Mouse (Mus musculus): ENCODE results near the gene Ppil6. TPM values are rescaled to one million over a fixed set of nuclear protein-coding genes. Genes with fewer than 3 reads are reported as not detected.
"Not testable (repeated sequence)": the region's sequence is repeated elsewhere in the genome, so short reads cannot be mapped to it uniquely, and the experiment has no call there.

Gene Ppil6
- polyA plus RNA-seq, 1 experiment, result 3.8 TPM

DNA sequence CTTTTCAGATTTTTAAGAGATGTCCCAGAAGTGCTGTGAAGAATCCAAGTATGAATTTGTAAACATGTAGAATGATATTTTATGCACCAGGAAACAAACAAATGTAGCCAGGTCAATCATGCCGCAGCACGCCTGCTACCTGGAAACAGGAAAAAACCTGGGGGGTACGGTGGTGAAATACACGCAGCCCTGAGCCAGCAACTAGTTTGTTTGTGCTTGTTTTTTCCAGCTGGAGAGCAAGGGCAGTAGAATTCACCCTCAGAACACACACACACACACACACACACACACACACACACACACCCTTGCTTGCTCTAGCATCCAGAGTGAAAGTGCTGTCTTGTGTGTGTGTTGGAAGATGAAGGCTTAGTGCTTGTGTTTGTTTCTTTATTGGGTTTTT is 872 bp downstream of the Ppil6 start:
- no peak for TF ChIP-seq CTCF (IDR thresholded peaks at IDR 0.05; ENCODE audit: low read depth, low read length)
- TF ChIP-seq EP300 (IDR thresholded peaks at IDR 0.05; ENCODE audit: insufficient read depth, low read depth, low read length), result no peak
- TF ChIP-seq POLR2A (IDR thresholded peaks at IDR 0.05; ENCODE audit: insufficient read depth, low read length), result no peak
- no peak overlapping the region for H3K4me3 ChIP-seq (ENCODE audit: low read depth, low read length)
- no peaks in the 10 kb centered on the region for H3K36me3 ChIP-seq (ENCODE audit: control insufficient read depth, insufficient read depth, low read length, poor library complexity, severe bottlenecking)

DNA sequence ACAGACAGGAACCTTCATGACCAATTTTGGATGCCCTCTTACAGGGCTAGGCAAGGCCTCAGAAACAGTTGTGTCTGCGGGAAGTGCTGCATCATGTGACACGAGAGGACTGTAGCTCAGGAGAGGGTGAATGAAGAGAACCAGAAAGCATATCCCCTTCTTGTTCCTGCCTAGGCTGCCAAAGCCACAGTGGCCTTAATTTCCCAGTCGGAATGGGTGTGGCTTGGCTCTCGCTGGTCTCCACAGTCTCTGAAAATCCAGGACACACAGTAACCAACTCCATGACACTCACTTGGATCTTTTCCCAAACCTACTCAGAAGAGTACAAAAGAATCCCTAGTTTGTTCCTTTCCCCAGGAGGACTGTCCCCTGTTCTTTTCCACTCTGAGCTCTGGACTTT is 10.7 kb downstream of the Ppil6 start:
- H3K9ac ChIP-seq (ENCODE audit: low read depth, poor library complexity, severe bottlenecking), result no peak overlapping the region
- H3K9me3 ChIP-seq (replicated peaks; ENCODE audit: control insufficient read depth, insufficient read depth, low read length, poor library complexity, severe bottlenecking), result no peaks in the 10 kb centered on the region
- H3K4me1 ChIP-seq (ENCODE audit: control insufficient read depth, insufficient read depth, low read length), result no peaks in the 10 kb centered on the region
- no peaks in the 10 kb centered on the region for H3K27me3 ChIP-seq (ENCODE audit: control insufficient read depth, insufficient read depth, low read length, poor library complexity, severe bottlenecking)
- TF ChIP-seq EP300 (IDR thresholded peaks at IDR 0.05; ENCODE audit: insufficient read depth, low read depth, low read length) (no peak), CTCF (IDR thresholded peaks at IDR 0.05; ENCODE audit: low read depth, low read length) (no peak), POLR2A (IDR thresholded peaks at IDR 0.05; ENCODE audit: insufficient read depth, low read length) (no peak)
- no peak overlapping the region for H3K27ac ChIP-seq (ENCODE audit: insufficient read depth, low read length)
- no peaks in the 10 kb centered on the region for H3K36me3 ChIP-seq (ENCODE audit: control insufficient read depth, insufficient read depth, low read length, poor library complexity, severe bottlenecking)
- H3K4me3 ChIP-seq (ENCODE audit: low read depth, low read length), result no peak overlapping the region

More for the DNA sequence above, 872 bp downstream of the Ppil6 start:
- H3K9me3 ChIP-seq (replicated peaks; ENCODE audit: control insufficient read depth, insufficient read depth, low read length, poor library complexity, severe bottlenecking), result no peaks in the 10 kb centered on the region
- no peak overlapping the region for H3K9ac ChIP-seq (ENCODE audit: low read depth, poor library complexity, severe bottlenecking)
- no peak overlapping the region for H3K27ac ChIP-seq (ENCODE audit: insufficient read depth, low read length)
- H3K27me3 ChIP-seq (ENCODE audit: control insufficient read depth, insufficient read depth, low read length, poor library complexity, severe bottlenecking), result no peaks in the 10 kb centered on the region
- no peaks in the 10 kb centered on the region for H3K4me1 ChIP-seq (ENCODE audit: control insufficient read depth, insufficient read depth, low read length)

DNA sequence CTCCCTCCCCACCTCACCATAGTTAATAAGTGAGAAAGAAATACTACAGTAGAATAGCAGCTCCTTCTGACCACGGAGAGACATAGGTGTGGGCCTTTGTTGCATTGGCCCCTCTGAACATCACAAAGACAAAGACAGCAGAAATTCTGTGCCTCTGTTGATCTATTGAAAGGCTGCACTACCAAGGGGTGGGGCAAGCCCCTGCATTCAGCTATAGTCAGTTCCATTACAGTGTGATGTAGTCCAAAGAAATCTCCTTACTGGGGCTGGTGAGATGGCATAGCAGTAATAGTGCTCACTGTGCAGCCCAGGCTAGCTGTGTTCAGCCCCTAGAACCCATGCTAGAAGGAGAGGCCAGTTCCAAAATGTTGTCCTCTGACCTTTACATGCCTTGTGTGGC is 14.8 kb downstream of the Ppil6 start:
- Histone ChIP-seq H3K27ac (ENCODE audit: insufficient read depth, low read length) (no peak overlapping the region), H3K4me1 (ENCODE audit: control insufficient read depth, insufficient read depth, low read length) (no peaks in the 10 kb centered on the region), H3K27me3 (ENCODE audit: control insufficient read depth, insufficient read depth, low read length, poor library complexity, severe bottlenecking) (no peaks in the 10 kb centered on the region), H3K9me3 (replicated peaks; ENCODE audit: control insufficient read depth, insufficient read depth, low read length, poor library complexity, severe bottlenecking) (no peaks in the 10 kb centered on the region), H3K4me3 (ENCODE audit: low read depth, low read length) (no peak overlapping the region), H3K9ac (ENCODE audit: low read depth, poor library complexity, severe bottlenecking) (no peak overlapping the region), H3K36me3 (ENCODE audit: control insufficient read depth, insufficient read depth, low read length, poor library complexity, severe bottlenecking) (no peaks in the 10 kb centered on the region)
- no peak for TF ChIP-seq POLR2A (IDR thresholded peaks at IDR 0.05; ENCODE audit: insufficient read depth, low read length)
- no peak for TF ChIP-seq CTCF (IDR thresholded peaks at IDR 0.05; ENCODE audit: low read depth, low read length)
- no peak for TF ChIP-seq EP300 (IDR thresholded peaks at IDR 0.05; ENCODE audit: insufficient read depth, low read depth, low read length)

DNA sequence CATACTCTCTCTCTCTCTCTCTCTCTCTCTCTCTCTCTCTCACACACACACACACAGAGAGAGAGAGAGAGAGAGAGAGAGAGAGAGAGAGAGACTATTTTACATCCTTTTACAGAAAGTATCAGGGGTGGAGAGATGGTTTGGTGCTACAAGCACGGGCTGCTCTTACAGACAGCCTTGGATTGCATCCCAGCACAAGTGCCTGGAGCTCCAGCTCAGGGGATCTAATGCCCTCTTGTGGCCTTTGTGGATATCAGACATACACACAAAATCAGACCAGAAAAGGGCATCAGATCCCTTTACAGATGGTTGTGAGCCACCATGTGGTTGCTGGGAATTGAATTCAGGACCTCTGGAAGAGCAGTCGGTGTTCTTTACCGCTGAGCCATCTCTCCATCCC is 15.2 kb downstream of the Ppil6 start:
- not testable (repeated sequence) for H3K9ac ChIP-seq (ENCODE audit: low read depth, poor library complexity, severe bottlenecking); H3K27me3 ChIP-seq (ENCODE audit: control insufficient read depth, insufficient read depth, low read length, poor library complexity, severe bottlenecking); H3K4me3 ChIP-seq (ENCODE audit: low read depth, low read length); H3K9me3 ChIP-seq (replicated peaks; ENCODE audit: control insufficient read depth, insufficient read depth, low read length, poor library complexity, severe bottlenecking); H3K27ac ChIP-seq (ENCODE audit: insufficient read depth, low read length); H3K36me3 ChIP-seq (ENCODE audit: control insufficient read depth, insufficient read depth, low read length, poor library complexity, severe bottlenecking); H3K4me1 ChIP-seq (ENCODE audit: control insufficient read depth, insufficient read depth, low read length)
- peak; percentile 80 for TF ChIP-seq CTCF (IDR thresholded peaks at IDR 0.05; ENCODE audit: low read depth, low read length)

DNA sequence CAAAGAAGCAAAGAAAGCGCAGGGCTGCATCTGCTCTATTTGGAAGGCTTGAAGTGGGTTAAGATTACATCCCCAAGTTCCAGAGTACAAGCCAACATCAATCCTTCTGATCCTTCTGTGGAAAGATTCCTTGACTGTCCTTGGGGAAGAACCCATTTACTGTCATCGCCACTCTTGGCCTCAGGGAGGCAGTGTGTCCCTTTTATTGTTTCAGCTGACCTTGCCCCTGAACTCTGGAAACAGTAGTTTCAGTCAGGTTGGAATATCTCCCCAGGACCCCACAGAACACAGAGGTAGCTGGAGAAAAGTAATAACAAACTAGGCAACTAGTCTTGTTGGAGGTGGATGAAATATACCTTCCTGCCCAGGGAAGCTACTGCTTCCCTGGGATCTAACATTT is 18.9 kb downstream of the Ppil6 start:
- H3K9me3 ChIP-seq (replicated peaks; ENCODE audit: control insufficient read depth, insufficient read depth, low read length, poor library complexity, severe bottlenecking), result no peaks in the 10 kb centered on the region
- H3K9ac ChIP-seq (ENCODE audit: low read depth, poor library complexity, severe bottlenecking), result no peak overlapping the region; the same call in 1 of the 2 replicates
- H3K4me1 ChIP-seq (ENCODE audit: control insufficient read depth, insufficient read depth, low read length), result no peaks in the 10 kb centered on the region
- H3K27me3 ChIP-seq (ENCODE audit: control insufficient read depth, insufficient read depth, low read length, poor library complexity, severe bottlenecking), result no peaks in the 10 kb centered on the region
- H3K4me3 ChIP-seq (ENCODE audit: low read depth, low read length), result no peak overlapping the region
- H3K36me3 ChIP-seq (ENCODE audit: control insufficient read depth, insufficient read depth, low read length, poor library complexity, severe bottlenecking), result no peaks in the 10 kb centered on the region
- TF ChIP-seq CTCF (IDR thresholded peaks at IDR 0.05; ENCODE audit: low read depth, low read length) (peak; percentile 32), EP300 (IDR thresholded peaks at IDR 0.05; ENCODE audit: insufficient read depth, low read depth, low read length) (no peak)
- H3K27ac ChIP-seq (ENCODE audit: insufficient read depth, low read length), result no peak overlapping the region

DNA sequence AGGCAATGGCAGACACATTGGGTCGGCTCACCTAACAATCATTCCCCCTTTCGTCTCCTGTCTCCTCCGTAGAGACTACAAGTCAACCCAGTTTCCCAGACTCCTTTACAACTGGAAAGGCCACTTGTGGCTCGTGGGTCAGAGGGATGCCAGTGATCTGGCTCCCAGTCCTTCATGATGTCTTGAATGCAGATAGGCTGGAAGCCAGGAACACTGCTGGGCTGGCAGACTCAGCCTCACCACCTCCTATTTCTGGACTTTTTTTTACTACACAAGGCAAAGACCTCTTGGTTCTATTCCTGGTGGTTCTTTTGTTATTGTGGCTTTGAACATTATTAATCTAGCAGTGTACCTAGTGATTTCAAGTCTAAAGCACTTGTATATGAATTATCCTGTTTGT is 24.1 kb downstream of the Ppil6 start:
- TF ChIP-seq CTCF (IDR thresholded peaks at IDR 0.05; ENCODE audit: low read depth, low read length) (no peak), POLR2A (IDR thresholded peaks at IDR 0.05; ENCODE audit: insufficient read depth, low read length) (no peak), EP300 (IDR thresholded peaks at IDR 0.05; ENCODE audit: insufficient read depth, low read depth, low read length) (no peak)
- no peaks in the 10 kb centered on the region for H3K4me1 ChIP-seq (ENCODE audit: control insufficient read depth, insufficient read depth, low read length)

More for the DNA sequence above, 24.1 kb downstream of the Ppil6 start:
- Histone ChIP-seq H3K36me3 (ENCODE audit: control insufficient read depth, insufficient read depth, low read length, poor library complexity, severe bottlenecking) (no peaks in the 10 kb centered on the region), H3K27me3 (ENCODE audit: control insufficient read depth, insufficient read depth, low read length, poor library complexity, severe bottlenecking) (no peaks in the 10 kb centered on the region), H3K9ac (ENCODE audit: low read depth, poor library complexity, severe bottlenecking) (no peak overlapping the region), H3K27ac (ENCODE audit: insufficient read depth, low read length) (no peak overlapping the region), H3K9me3 (replicated peaks; ENCODE audit: control insufficient read depth, insufficient read depth, low read length, poor library complexity, severe bottlenecking) (no peaks in the 10 kb centered on the region), H3K4me3 (ENCODE audit: low read depth, low read length) (no peak overlapping the region)
